Mouse (Mus musculus): ENCODE results near the gene Pld1.

DNA sequence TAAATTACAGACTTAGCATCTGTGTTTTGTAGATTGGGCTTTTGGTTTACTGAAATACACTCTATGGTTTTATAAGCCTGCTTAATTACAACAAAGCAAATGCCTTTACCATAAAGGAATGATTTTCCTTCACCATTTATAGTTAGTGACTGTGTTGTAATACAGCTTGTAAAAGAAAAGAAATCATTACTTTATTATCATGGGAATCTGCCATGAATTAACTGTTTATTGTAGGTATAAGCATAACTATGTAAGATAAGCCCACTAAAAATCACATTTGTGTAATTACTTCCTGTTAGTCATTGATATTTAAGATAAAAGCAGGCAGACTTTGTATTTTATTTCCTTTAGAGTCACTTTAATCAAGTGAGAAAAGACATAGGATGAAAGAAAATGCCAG, 122.7 kb downstream of the Pld1 start:
- TF ChIP-seq CTCF (IDR thresholded peaks at IDR 0.05; ENCODE audit: extremely low read depth, insufficient read depth, insufficient read length, insufficient replicate concordance) (no peak), POLR2A (IDR thresholded peaks at IDR 0.05; ENCODE audit: low read depth, low read length) (no peak)
